Comparison of ENCODE assay signal across 21 mouse cellular contexts in the genomic region with DNA sequence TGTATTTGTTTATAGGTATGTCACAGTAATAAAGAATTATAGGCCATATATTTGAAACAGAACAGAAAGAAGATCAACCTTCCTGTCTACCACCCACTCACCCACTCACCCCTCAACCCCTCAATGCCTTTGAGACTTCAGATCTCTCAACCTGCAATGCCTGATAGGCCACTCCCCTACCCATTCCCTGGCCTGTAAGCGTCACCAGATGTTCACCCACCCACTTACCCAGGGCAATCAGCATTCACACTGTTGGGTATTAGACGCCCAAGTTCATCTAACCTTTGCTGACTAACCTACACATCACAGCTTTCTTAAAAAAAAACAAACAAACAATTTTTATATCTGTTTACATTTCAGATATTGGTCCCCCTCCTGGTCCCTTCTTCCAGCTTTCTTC. TPM values are rescaled to one million over a fixed set of nuclear protein-coding genes. Genes with fewer than 3 reads are reported as not detected.
DNase-seq lines count a peak whose midpoint lies in the region; ATAC-seq and TF ChIP-seq lines count a peak whose summit lies in the region.
"Not testable (repeated sequence)": the region's sequence is repeated elsewhere in the genome, so short reads cannot be mapped to it uniquely, and the experiment has no call there.
"Had no signal": no experiment of that assay in that cellular context is flagged by ENCODE, and none has a peak within 500 bp of the region (broad histone marks: within the 10 kb centered on the region; RNA-seq: fewer than 3 reads in every experiment).

No protein-coding gene starts in this region.

- 63% methylated on average over 1 of the region's 2 CpGs for WGBS in liver, postnatal 0 days (ENCODE audit: insufficient replicate concordance)

- DNase-seq in CD4-positive helper T cell, adult 2 months (ENCODE audit: low read depth, low spot score): peak; percentile 38
- peak; percentile 60 for DNase-seq in induced T-regulatory cell, adult 2 months (ENCODE audit: low read depth)
- DNase-seq in liver, postnatal 0 days: not testable (repeated sequence)
- peak; percentile 42 for DNase-seq in naive thymus-derived CD4-positive, alpha-beta T cell, adult 2 months (ENCODE audit: low read depth)
- peak; percentile 25 for DNase-seq in splenic B cell, adult 2 months (ENCODE audit: low read depth, low spot score)

- H3K27me3 ChIP-seq in liver, postnatal 0 days (ENCODE audit: insufficient read depth, low read length); splenic B cell, adult 2 months (ENCODE audit: control insufficient read depth, insufficient read depth, low read length, poor library complexity, severe bottlenecking): not testable (repeated sequence)

- peak overlapping the region; percentile 29; the same call in 1 of the 2 replicates for H3K4me2 ChIP-seq in liver, postnatal 0 days (ENCODE audit: low read depth, low read length)

- not testable (repeated sequence) for H3K9ac ChIP-seq in liver, postnatal 0 days (replicated peaks)

- not testable (repeated sequence) for TF ChIP-seq EP300 in liver, postnatal 0 days (IDR thresholded peaks at IDR 0.05; ENCODE audit: low read depth)

- peak; percentile 72 for ATAC-seq in activated CD4-positive, CD25-positive, alpha-beta regulatory T cell, adult 4 months
- ATAC-seq in erythroid progenitor cell, adult 5-6 weeks (replicated peaks; ENCODE audit: low FRiP score, poor library complexity, severe bottlenecking): peak; percentile 58
- peak; percentile 42; the same call in 1 of the 2 replicates for ATAC-seq in liver, postnatal 0 days

- H3K4me1 ChIP-seq in liver, postnatal 0 days (ENCODE audit: insufficient read depth): not testable (repeated sequence)

- H3K27ac ChIP-seq in liver, postnatal 0 days (ENCODE audit: low read depth): not testable (repeated sequence)

- H3K4me3 ChIP-seq in liver, postnatal 0 days (ENCODE audit: low read depth, low read length): not testable (repeated sequence)

- H3K36me3 ChIP-seq in liver, postnatal 0 days (replicated peaks; ENCODE audit: insufficient read depth, low read length); splenic B cell, adult 2 months (ENCODE audit: control insufficient read depth, insufficient read depth, low read length, poor library complexity, severe bottlenecking): not testable (repeated sequence)

- H3K9me3 ChIP-seq in liver, postnatal 0 days (ENCODE audit: low read length): not testable (repeated sequence)

- not testable (repeated sequence) for TF ChIP-seq CTCF in liver, postnatal 0 days (IDR thresholded peaks at IDR 0.05; ENCODE audit: low read depth)

RNA-seq across cellular contexts. Expression of a gene that starts 2.1 kb away (rescaled TPM):
- 100 to 1,000 TPM; 351 to 409 TPM for polyA plus RNA-seq in activated CD4-positive, CD25-positive, alpha-beta regulatory T cell, adult 4 months (2017; shearing (Covaris generic))
- 10.5 and 29.3 TPM in 2 replicates for total RNA-seq in erythroid progenitor cell, adult 5-6 weeks (2015; ENCODE audit: low replicate concordance)
- total RNA-seq in erythroid progenitor cell, adult 5-6 weeks (2017; ENCODE audit: low replicate concordance): 19.6 and 28.1 TPM in 2 replicates
- 5.1 and 7.1 TPM in 2 replicates for polyA plus RNA-seq in liver, postnatal 0 days (2015; fragmentation: Nextera tagmentation; extraction: Ambion mirVana)
- total RNA-seq: ES-E14; heart, postnatal 10 days; heart, postnatal 4 days; hindbrain, postnatal 0 days had no signal
- polyA plus RNA-seq: forebrain, embryonic 10.5 days; heart, embryonic 10.5 days; heart, embryonic 14.5 days; hindbrain, embryonic 13.5 days had no signal

RNA-seq across cellular contexts. Expression of a gene that starts 10.8 kb away (rescaled TPM):
- polyA plus RNA-seq in activated CD4-positive, CD25-positive, alpha-beta regulatory T cell, adult 4 months (2017; shearing (Covaris generic)): 100 to 1,000 TPM; 114 to 149 TPM
- 19.1 and 19.3 TPM in 2 replicates for total RNA-seq in erythroid progenitor cell, adult 5-6 weeks (2015; ENCODE audit: low replicate concordance)
- 13.3 and 13.7 TPM in 2 replicates for total RNA-seq in erythroid progenitor cell, adult 5-6 weeks (2017; ENCODE audit: low replicate concordance)
- polyA plus RNA-seq in liver, postnatal 0 days (2015; fragmentation: Nextera tagmentation; extraction: Ambion mirVana): 1.2 and 1.4 TPM in 2 replicates

RNA-seq across cellular contexts. Expression of a gene that starts 14.5 kb away (rescaled TPM):
- polyA plus RNA-seq in activated CD4-positive, CD25-positive, alpha-beta regulatory T cell, adult 4 months (2017; shearing (Covaris generic)): 100 to 1,000 TPM; 399 to 513 TPM
- total RNA-seq in erythroid progenitor cell, adult 5-6 weeks (2015; ENCODE audit: low replicate concordance): 54.1 and 55.9 TPM in 2 replicates
- total RNA-seq in erythroid progenitor cell, adult 5-6 weeks (2017; ENCODE audit: low replicate concordance): 17.2 and 18.8 TPM in 2 replicates
- 29.7 and 29.8 TPM in 2 replicates for polyA plus RNA-seq in liver, postnatal 0 days (2015; fragmentation: Nextera tagmentation; extraction: Ambion mirVana)

RNA-seq across cellular contexts. Expression of a gene that starts 52.8 kb away (rescaled TPM):
- polyA plus RNA-seq in activated CD4-positive, CD25-positive, alpha-beta regulatory T cell, adult 4 months (2017; shearing (Covaris generic)): under 1 TPM; 0.15 to 0.37 TPM
- not detected in 2 replicates for total RNA-seq in erythroid progenitor cell, adult 5-6 weeks (2015; ENCODE audit: low replicate concordance)
- total RNA-seq in erythroid progenitor cell, adult 5-6 weeks (2017; ENCODE audit: low replicate concordance): not detected in 2 replicates
- not detected in 2 replicates for polyA plus RNA-seq in liver, postnatal 0 days (2015; fragmentation: Nextera tagmentation; extraction: Ambion mirVana)
- total RNA-seq: ES-E14; gastrocnemius, adult 2 months; gastrocnemius, postnatal 25 days; hindbrain, postnatal 0 days had no signal
- polyA plus RNA-seq: brain, embryonic 14.5 days; embryonic facial prominence, embryonic 13.5 days; forebrain, embryonic 10.5 days; forebrain, embryonic 14.5 days; heart, embryonic 10.5 days; heart, embryonic 14.5 days; hindbrain, embryonic 13.5 days; hindbrain, postnatal 0 days; intestine, embryonic 16.5 days had no signal

Comparison
In these comparisons a context has a peak if more than half of its experiments do, and no peak if none do; other contexts are left out.
1. RNA of a gene that starts 2.1 kb away (polyA plus RNA-seq): 351 to 409 TPM in activated CD4-positive, CD25-positive, alpha-beta regulatory T cell, adult 4 months; 5.1 to 7.1 TPM in liver, postnatal 0 days; every median in the first group is over 10 times any median in the second.
2. RNA of a gene that starts 10.8 kb away (polyA plus RNA-seq): 114 to 149 TPM in activated CD4-positive, CD25-positive, alpha-beta regulatory T cell, adult 4 months; 1.2 to 1.4 TPM in liver, postnatal 0 days; every median in the first group is over 10 times any median in the second.
3. RNA of a gene that starts 14.5 kb away (polyA plus RNA-seq): 399 to 513 TPM in activated CD4-positive, CD25-positive, alpha-beta regulatory T cell, adult 4 months; 29.7 to 29.8 TPM in liver, postnatal 0 days; every median in the first group is over 10 times any median in the second.
4. Peak in every context shown above with its lines, with median percentiles within 50 percentile points of each other: ATAC-seq.